Mouse (Mus musculus): ENCODE data around the gene Dnmt3l. TPM values are rescaled to one million over a fixed set of nuclear protein-coding genes. Genes with fewer than 3 reads are reported as not detected.
"Not testable (repeated sequence)": the region's sequence is repeated elsewhere in the genome, so short reads cannot be mapped to it uniquely, and the experiment has no call there.

Gene Dnmt3l
- total and polyA plus RNA-seq, 3 experiments = 0.16 TPM; not detected in 2

- Histone ChIP-seq H3K9me3 (replicated peaks) (no peaks in the 10 kb centered on the region), H3K4me1 (ENCODE audit: insufficient read depth, low read depth, low read length) (no peaks in the 10 kb centered on the region), H3K36me3 (replicated peaks) (no peaks in the 10 kb centered on the region), H3K4me3 (ENCODE audit: low read depth, low read length) (no peak overlapping the region), H3K27me3 (ENCODE audit: insufficient read depth, low read length) (no peaks in the 10 kb centered on the region; the same call in 1 of the 2 replicates)
- TF ChIP-seq POLR2AphosphoS5 (IDR thresholded peaks at IDR 0.05; ENCODE audit: insufficient replicate concordance, low read depth, low read length) = no peak
- TF ChIP-seq TAL1 (conservative IDR thresholded peaks at IDR 0.05; ENCODE audit: low read depth, low read length) = no peak
- TF ChIP-seq GATA1 (IDR thresholded peaks at IDR 0.05; ENCODE audit: borderline replicate concordance, low read length) = no peak
- no peak for TF ChIP-seq GATA2 (IDR thresholded peaks at IDR 0.05; ENCODE audit: borderline replicate concordance, low read depth, low read length)
- no peak for TF ChIP-seq CTCF (IDR thresholded peaks at IDR 0.05; ENCODE audit: low read depth, low read length)
- no peak for DNase-seq (ENCODE audit: low spot score)
- ATAC-seq (ENCODE audit: extremely low read depth, insufficient number of reproducible peaks, low FRiP score, poor library complexity, severe bottlenecking) = no peak
Observed at GRCm38 (mm10) chr10:78095221-78095620, 53.5 kb downstream of the Dnmt3l start.

DNA sequence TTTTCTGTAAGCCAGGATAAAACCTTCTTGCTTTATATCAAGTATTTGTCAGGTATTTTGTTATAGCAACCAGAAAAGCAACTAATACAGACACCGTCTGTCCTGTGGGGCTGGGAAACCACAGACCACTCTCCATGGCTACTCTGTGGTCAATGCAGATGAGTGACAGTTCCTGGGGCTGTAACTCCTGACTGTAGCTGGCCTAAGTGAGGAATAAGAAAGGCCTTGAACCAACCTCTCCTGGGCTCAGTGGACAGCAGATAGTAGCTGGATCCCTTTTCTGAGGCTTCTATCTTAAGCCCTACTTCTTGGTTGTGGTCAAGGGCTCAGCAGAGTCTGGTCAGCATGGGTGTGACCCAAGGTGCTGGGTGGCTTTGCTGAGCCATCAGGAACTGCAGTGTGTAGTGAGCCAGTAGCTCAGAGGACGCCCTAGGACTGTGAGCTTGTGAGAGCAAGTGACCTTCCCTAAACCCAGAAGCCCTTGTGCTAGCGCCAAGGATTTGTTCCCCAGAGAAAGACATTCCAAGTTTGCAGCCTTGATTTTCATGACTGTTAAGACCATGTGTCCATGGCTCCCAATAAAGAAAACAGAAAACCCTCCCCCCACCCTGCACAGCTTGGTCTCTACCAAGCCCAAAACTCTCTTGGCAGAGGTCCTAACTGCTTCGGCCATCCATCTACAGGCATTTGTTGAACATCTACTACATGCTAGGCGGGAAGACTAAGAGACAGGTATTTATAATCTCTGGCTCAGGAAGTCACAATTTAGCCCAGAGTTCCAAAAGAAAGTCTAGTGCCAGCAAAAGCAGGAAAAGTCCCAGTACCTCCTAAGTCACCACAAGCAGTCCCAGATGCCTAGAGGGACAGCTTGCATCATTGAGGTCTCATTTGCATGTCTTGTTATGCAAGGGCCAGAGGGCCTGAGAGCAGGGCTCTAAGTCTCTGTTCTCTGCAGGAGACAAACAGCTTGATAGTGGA lies 54.5 kb downstream of the Dnmt3l start:
- H3K4me1 ChIP-seq (ENCODE audit: insufficient read depth, low read depth, low read length) = no peaks in the 10 kb centered on the region
- TF ChIP-seq GATA2 (IDR thresholded peaks at IDR 0.05; ENCODE audit: borderline replicate concordance, low read depth, low read length) (no peak), TAL1 (conservative IDR thresholded peaks at IDR 0.05; ENCODE audit: low read depth, low read length) (no peak), GATA1 (IDR thresholded peaks at IDR 0.05; ENCODE audit: borderline replicate concordance, low read length) (no peak), POLR2AphosphoS5 (IDR thresholded peaks at IDR 0.05; ENCODE audit: insufficient replicate concordance, low read depth, low read length) (no peak), CTCF (IDR thresholded peaks at IDR 0.05; ENCODE audit: low read depth, low read length) (no peak)
- no peaks in the 10 kb centered on the region; the same call in 1 of the 2 replicates for H3K27me3 ChIP-seq (ENCODE audit: insufficient read depth, low read length)
- H3K36me3 ChIP-seq (replicated peaks) = no peaks in the 10 kb centered on the region
- no peaks in the 10 kb centered on the region for H3K9me3 ChIP-seq (replicated peaks)
- DNase-seq (ENCODE audit: low spot score) (no peak), ATAC-seq (ENCODE audit: extremely low read depth, insufficient number of reproducible peaks, low FRiP score, poor library complexity, severe bottlenecking) (no peak)
- no peak overlapping the region for H3K4me3 ChIP-seq (ENCODE audit: low read depth, low read length)

- not testable (repeated sequence) for H3K36me3 ChIP-seq (replicated peaks); H3K9me3 ChIP-seq (replicated peaks); H3K4me1 ChIP-seq (ENCODE audit: insufficient read depth, low read depth, low read length); ATAC-seq (ENCODE audit: extremely low read depth, insufficient number of reproducible peaks, low FRiP score, poor library complexity, severe bottlenecking); DNase-seq (ENCODE audit: low spot score); H3K4me3 ChIP-seq (ENCODE audit: low read depth, low read length); H3K27me3 ChIP-seq (ENCODE audit: insufficient read depth, low read length)
Observed at GRCm38 (mm10) chr10:78099860-78100259, 58.1 kb downstream of the Dnmt3l start.

DNA sequence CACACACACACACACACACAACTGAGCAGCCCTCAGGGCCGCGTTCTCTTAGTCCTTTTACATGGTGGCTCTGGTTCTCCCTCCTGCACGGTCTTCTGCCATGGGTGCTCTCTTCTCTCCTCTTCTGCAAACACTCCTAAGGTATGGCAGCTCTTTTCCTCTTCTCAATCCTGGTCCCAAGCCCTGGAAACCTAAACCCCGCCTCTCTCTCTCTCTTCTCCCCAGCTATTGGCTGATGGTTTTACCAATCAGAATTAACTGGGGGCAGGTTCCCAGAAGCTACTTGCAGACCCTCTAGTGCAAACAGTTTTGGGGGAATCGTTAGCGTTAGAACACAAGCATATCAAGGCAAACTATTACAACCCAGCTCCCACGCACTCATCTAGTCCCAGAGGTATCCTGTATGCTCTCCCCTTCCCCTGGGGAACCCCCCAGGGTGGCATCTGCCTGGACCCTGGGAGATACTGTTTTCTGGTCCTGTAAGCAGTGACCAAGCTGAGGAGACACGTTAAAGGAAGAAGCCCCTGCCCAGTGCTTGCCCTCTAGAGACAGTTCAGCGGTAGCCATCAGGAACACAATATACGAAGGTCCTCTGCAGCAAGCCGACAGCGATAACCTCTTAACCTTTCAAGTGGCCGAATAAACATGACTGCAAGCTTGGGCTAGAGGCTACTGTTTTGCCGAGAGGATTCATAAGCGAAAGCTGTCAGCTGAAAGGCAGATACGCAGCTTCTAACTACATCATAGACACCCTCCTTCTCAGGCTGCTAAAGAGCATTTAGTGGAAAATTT lies 59.4 kb downstream of the Dnmt3l start:
- no peaks in the 10 kb centered on the region for H3K36me3 ChIP-seq (replicated peaks)
- H3K4me3 ChIP-seq (ENCODE audit: low read depth, low read length) = no peak overlapping the region
- H3K4me1 ChIP-seq (ENCODE audit: insufficient read depth, low read depth, low read length) = no peaks in the 10 kb centered on the region
- TF ChIP-seq CTCF (IDR thresholded peaks at IDR 0.05; ENCODE audit: low read depth, low read length) (no peak), TAL1 (conservative IDR thresholded peaks at IDR 0.05; ENCODE audit: low read depth, low read length) (no peak), POLR2AphosphoS5 (IDR thresholded peaks at IDR 0.05; ENCODE audit: insufficient replicate concordance, low read depth, low read length) (no peak), GATA1 (IDR thresholded peaks at IDR 0.05; ENCODE audit: borderline replicate concordance, low read length) (no peak), GATA2 (IDR thresholded peaks at IDR 0.05; ENCODE audit: borderline replicate concordance, low read depth, low read length) (no peak)
- peaks cover 2% of the 10 kb centered on the region; the same call in 1 of the 2 replicates for H3K27me3 ChIP-seq (ENCODE audit: insufficient read depth, low read length)
- no peak for ATAC-seq (ENCODE audit: extremely low read depth, insufficient number of reproducible peaks, low FRiP score, poor library complexity, severe bottlenecking)
- no peak for DNase-seq (ENCODE audit: low spot score)
- no peaks in the 10 kb centered on the region for H3K9me3 ChIP-seq (replicated peaks)

DNA sequence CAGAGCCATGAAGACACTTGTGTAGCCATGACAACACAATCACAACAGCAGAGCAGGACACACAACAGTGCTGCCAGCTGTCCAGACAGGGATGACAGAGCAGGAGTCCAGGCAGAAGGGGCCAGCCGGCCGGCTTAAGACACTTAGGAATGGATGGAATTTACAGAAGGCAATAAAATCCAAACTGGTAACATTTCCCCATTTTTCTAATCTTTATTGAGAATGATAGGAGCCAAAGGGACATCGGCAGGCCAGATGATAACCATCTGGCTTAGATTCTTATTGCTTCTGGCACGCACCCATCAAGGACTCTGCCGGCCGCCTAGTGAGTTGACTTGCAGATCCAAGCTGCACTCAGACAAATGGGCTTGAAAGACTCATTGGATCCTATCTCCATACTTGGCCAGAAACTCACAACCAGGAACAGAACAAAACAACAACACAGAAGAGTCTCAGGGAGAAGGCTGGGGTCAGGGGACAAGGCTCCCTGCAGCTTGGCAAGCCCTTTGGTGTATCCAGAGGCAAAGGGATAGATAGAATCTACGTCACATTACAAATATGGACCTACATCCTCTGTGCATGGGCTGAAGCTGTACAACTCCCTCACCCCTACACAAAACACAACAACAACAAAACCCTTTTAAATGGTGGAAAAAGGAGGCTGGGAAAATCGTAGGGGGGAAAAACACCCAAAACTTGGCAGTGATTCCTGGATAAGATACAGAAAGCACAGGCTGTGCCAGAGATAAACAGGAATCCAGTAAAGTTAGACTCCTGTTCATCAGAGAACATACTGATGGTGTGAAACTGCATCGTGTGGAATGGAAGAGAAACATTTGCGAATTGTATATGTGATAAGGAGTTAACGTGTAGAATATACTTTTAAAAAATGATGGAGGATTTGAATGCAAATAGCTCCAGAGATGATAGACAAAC lies 63.1 kb downstream of the Dnmt3l start:
- no peak for TF ChIP-seq TAL1 (conservative IDR thresholded peaks at IDR 0.05; ENCODE audit: low read depth, low read length)
- TF ChIP-seq GATA1 (IDR thresholded peaks at IDR 0.05; ENCODE audit: borderline replicate concordance, low read length) = no peak
- TF ChIP-seq CTCF (IDR thresholded peaks at IDR 0.05; ENCODE audit: low read depth, low read length) = no peak
- TF ChIP-seq GATA2 (IDR thresholded peaks at IDR 0.05; ENCODE audit: borderline replicate concordance, low read depth, low read length) = no peak
- TF ChIP-seq POLR2AphosphoS5 (IDR thresholded peaks at IDR 0.05; ENCODE audit: insufficient replicate concordance, low read depth, low read length) = no peak
- Histone ChIP-seq H3K4me1 (ENCODE audit: insufficient read depth, low read depth, low read length) (no peaks in the 10 kb centered on the region), H3K27me3 (ENCODE audit: insufficient read depth, low read length) (peaks cover 2% of the 10 kb centered on the region; the same call in 1 of the 2 replicates), H3K36me3 (replicated peaks) (no peaks in the 10 kb centered on the region), H3K4me3 (ENCODE audit: low read depth, low read length) (no peak overlapping the region), H3K9me3 (replicated peaks) (no peaks in the 10 kb centered on the region)
- no peak for DNase-seq (ENCODE audit: low spot score)
- no peak for ATAC-seq (ENCODE audit: extremely low read depth, insufficient number of reproducible peaks, low FRiP score, poor library complexity, severe bottlenecking)

Data from G1E (cell line).